Mouse (Mus musculus): ENCODE measurements around the gene Naga. TPM values are rescaled to one million over a fixed set of nuclear protein-coding genes. Genes with fewer than 3 reads are reported as not detected.

Gene Naga
- total and polyA plus RNA-seq, 2 experiments, result 30.1 to 67.0 TPM

GRCm38 (mm10) chr15:82293271-82293711 is 45.4 kb downstream of the Naga start:
- 43% methylated on average over 7 of the region's 7 CpGs for WGBS
- Histone ChIP-seq H3K27ac (replicated peaks; ENCODE audit: insufficient read depth, low read depth, low read length) (no peak overlapping the region), H3K4me1 (ENCODE audit: control insufficient read depth, insufficient read depth, low read length) (no peaks in the 10 kb centered on the region), H3K9ac (ENCODE audit: low read depth, low read length) (no peak overlapping the region), H3K36me3 (ENCODE audit: control insufficient read depth, insufficient read depth, low read length) (no peaks in the 10 kb centered on the region), H3K4me3 (ENCODE audit: insufficient read depth, low read depth, low read length) (no peak overlapping the region), H3K79me2 (ENCODE audit: control insufficient read depth, insufficient read depth, low read length) (no peaks in the 10 kb centered on the region), H3K27me3 (ENCODE audit: control insufficient read depth, insufficient read depth, low read length) (no peaks in the 10 kb centered on the region)
- TF ChIP-seq POLR2A (IDR thresholded peaks at IDR 0.05; ENCODE audit: extremely low read depth, insufficient read depth, low read length), result no peak
- no peak for TF ChIP-seq CTCF (IDR thresholded peaks at IDR 0.05; ENCODE audit: low read depth, low read length)
- no peak for DNase-seq (ENCODE audit: extremely low read depth, low read depth, low spot score)

DNA sequence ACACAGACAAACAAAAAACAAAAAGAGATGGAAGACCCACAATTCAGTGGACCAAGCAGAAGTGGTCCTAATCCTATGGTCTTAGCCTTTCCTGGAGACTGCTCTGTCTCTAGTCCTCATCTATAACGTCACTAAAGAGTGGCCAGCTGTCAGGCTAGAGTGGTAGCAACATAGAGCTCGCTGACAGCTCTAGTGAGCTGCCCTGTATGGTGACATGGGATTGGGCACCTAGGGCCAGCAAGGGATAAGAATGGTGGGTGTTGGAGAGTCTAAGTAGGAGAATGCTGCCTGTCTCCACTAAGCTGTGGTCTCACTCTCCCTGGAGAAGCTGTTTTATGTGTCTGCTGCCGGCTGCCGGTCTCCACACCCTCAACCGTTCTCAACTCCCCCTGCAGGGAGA is 45.9 kb downstream of the Naga start:
- TF ChIP-seq POLR2A (IDR thresholded peaks at IDR 0.05; ENCODE audit: extremely low read depth, insufficient read depth, low read length) (no peak), CTCF (IDR thresholded peaks at IDR 0.05; ENCODE audit: low read depth, low read length) (no peak)
- Histone ChIP-seq H3K27me3 (ENCODE audit: control insufficient read depth, insufficient read depth, low read length) (no peaks in the 10 kb centered on the region), H3K9ac (ENCODE audit: low read depth, low read length) (no peak overlapping the region), H3K4me1 (ENCODE audit: control insufficient read depth, insufficient read depth, low read length) (no peaks in the 10 kb centered on the region), H3K4me3 (ENCODE audit: insufficient read depth, low read depth, low read length) (no peak overlapping the region), H3K27ac (replicated peaks; ENCODE audit: insufficient read depth, low read depth, low read length) (no peak overlapping the region), H3K36me3 (ENCODE audit: control insufficient read depth, insufficient read depth, low read length) (no peaks in the 10 kb centered on the region), H3K79me2 (ENCODE audit: control insufficient read depth, insufficient read depth, low read length) (no peaks in the 10 kb centered on the region)
- 56% methylated on average over 5 of the region's 5 CpGs for WGBS
- no peak for DNase-seq (ENCODE audit: extremely low read depth, low read depth, low spot score)

DNA sequence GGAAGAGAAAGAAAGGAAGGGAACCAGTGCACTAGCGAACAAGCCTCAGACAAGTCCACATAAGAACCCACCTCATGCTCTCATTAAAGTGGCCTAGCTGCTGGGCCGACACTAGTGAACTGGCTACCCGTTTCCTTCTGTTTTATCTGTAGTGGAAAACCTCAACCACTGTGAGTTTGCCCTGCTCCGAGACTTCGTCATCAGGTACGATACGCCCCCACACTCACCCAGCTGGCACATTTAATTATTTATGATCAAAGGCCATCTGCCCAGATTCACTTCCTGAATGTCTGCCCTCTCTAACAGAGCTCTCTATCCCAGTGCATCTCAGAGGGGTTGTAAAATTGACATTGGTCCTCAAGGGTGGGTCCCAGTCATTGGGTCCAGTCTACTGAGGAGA is 48.5 kb downstream of the Naga start:
- H3K36me3 ChIP-seq (ENCODE audit: control insufficient read depth, insufficient read depth, low read length), result no peaks in the 10 kb centered on the region
- H3K4me1 ChIP-seq (ENCODE audit: control insufficient read depth, insufficient read depth, low read length), result no peaks in the 10 kb centered on the region
- no peaks in the 10 kb centered on the region for H3K79me2 ChIP-seq (ENCODE audit: control insufficient read depth, insufficient read depth, low read length)
- TF ChIP-seq POLR2A (IDR thresholded peaks at IDR 0.05; ENCODE audit: extremely low read depth, insufficient read depth, low read length), result no peak
- no peak for TF ChIP-seq CTCF (IDR thresholded peaks at IDR 0.05; ENCODE audit: low read depth, low read length)
- H3K27me3 ChIP-seq (ENCODE audit: control insufficient read depth, insufficient read depth, low read length), result no peaks in the 10 kb centered on the region
- WGBS, result 48% methylated on average over 7 of the region's 7 CpGs
- H3K27ac ChIP-seq (replicated peaks; ENCODE audit: insufficient read depth, low read depth, low read length), result no peak overlapping the region
- DNase-seq (ENCODE audit: extremely low read depth, low read depth, low spot score), result no peak
- no peak overlapping the region for H3K4me3 ChIP-seq (ENCODE audit: insufficient read depth, low read depth, low read length)
- no peak overlapping the region for H3K9ac ChIP-seq (ENCODE audit: low read depth, low read length)

DNA sequence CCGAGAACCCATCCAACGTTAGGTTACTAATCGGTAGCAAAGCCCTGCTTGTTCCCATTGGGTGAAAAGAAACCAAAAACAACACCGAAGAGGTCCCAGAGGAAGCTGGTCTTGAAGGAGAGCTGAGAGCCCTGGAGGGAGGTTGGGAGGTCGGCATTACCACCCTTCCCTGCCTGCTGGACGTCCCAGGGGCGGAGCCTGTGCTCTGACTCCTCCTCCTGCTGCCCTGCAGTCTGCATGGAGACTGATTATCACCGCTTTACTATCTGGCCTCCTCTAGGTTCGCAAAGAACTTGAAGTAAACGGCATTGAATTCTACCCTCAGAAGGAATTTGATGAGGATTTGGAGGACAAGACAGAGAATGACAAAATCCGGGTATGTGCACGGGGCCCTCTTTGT is 52.6 kb downstream of the Naga start:
- no peaks in the 10 kb centered on the region for H3K36me3 ChIP-seq (ENCODE audit: control insufficient read depth, insufficient read depth, low read length)
- 66% methylated on average over 12 of the region's 12 CpGs for WGBS
- no peak overlapping the region for H3K27ac ChIP-seq (replicated peaks; ENCODE audit: insufficient read depth, low read depth, low read length)
- no peak for TF ChIP-seq POLR2A (IDR thresholded peaks at IDR 0.05; ENCODE audit: extremely low read depth, insufficient read depth, low read length)
- TF ChIP-seq CTCF (IDR thresholded peaks at IDR 0.05; ENCODE audit: low read depth, low read length), result no peak
- H3K9ac ChIP-seq (ENCODE audit: low read depth, low read length), result no peak overlapping the region
- H3K79me2 ChIP-seq (ENCODE audit: control insufficient read depth, insufficient read depth, low read length), result no peaks in the 10 kb centered on the region
- no peaks in the 10 kb centered on the region for H3K4me1 ChIP-seq (ENCODE audit: control insufficient read depth, insufficient read depth, low read length)
- H3K4me3 ChIP-seq (ENCODE audit: insufficient read depth, low read depth, low read length), result no peak overlapping the region
- DNase-seq (ENCODE audit: extremely low read depth, low read depth, low spot score), result no peak
- no peaks in the 10 kb centered on the region for H3K27me3 ChIP-seq (ENCODE audit: control insufficient read depth, insufficient read depth, low read length)

DNA sequence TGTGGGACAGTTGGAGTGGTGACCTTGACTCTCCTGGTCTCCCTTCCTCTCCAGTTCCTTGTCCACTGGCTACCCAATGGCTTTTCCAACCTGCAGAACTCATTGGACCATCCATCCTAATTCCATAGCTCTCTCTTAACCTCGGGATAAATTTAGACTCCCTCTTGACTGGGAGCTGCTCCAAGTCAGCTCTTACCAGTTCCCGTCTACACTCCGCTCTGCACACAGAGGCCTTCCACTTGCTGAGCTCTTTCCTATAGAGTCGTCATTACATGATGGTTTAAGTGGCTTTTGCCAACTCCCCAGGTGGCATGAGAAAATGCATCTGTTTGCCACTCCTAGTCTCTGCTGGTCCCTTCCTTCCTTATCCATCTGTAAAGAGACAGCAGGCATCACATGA is 58.1 kb downstream of the Naga start:
- WGBS, result 79% methylated on average over 4 of the region's 4 CpGs
- DNase-seq (ENCODE audit: extremely low read depth, low read depth, low spot score), result no peak
- Histone ChIP-seq H3K4me1 (ENCODE audit: control insufficient read depth, insufficient read depth, low read length) (no peaks in the 10 kb centered on the region), H3K27ac (replicated peaks; ENCODE audit: insufficient read depth, low read depth, low read length) (no peak overlapping the region), H3K36me3 (ENCODE audit: control insufficient read depth, insufficient read depth, low read length) (no peaks in the 10 kb centered on the region), H3K27me3 (ENCODE audit: control insufficient read depth, insufficient read depth, low read length) (0 out of 2 replicates have a peak, but pooled peaks cover under 1% of the 10 kb centered on the region), H3K4me3 (ENCODE audit: insufficient read depth, low read depth, low read length) (no peak overlapping the region), H3K9ac (ENCODE audit: low read depth, low read length) (no peak overlapping the region), H3K79me2 (ENCODE audit: control insufficient read depth, insufficient read depth, low read length) (no peaks in the 10 kb centered on the region)
- no peak for TF ChIP-seq POLR2A (IDR thresholded peaks at IDR 0.05; ENCODE audit: extremely low read depth, insufficient read depth, low read length)
- no peak for TF ChIP-seq CTCF (IDR thresholded peaks at IDR 0.05; ENCODE audit: low read depth, low read length)

Other genes with a start within 250 kb of the Naga start
- 1.3 and 1.8 TPM in 2 replicates for gene Ccdc134, start 211.0 kb downstream of the Naga start, total RNA-seq (2014; rRNA removed)
- 5.2 and 8.2 TPM in 2 replicates for gene Ccdc134, start 211.0 kb downstream of the Naga start, polyA plus RNA-seq (2012; rRNA removed)
- 16.5 and 25.0 TPM in 2 replicates for gene Srebf2, start 191.7 kb downstream of the Naga start, total RNA-seq (2014; rRNA removed)
- gene Srebf2, start 191.7 kb downstream of the Naga start, polyA plus RNA-seq (2012; rRNA removed), result 66.3 and 71.2 TPM in 2 replicates
- 0.09 and 0.47 TPM in 2 replicates for gene Shisa8, start 126.1 kb downstream of the Naga start, total RNA-seq (2014; rRNA removed)
- 0.07 and 0.77 TPM in 2 replicates for gene Shisa8, start 126.1 kb downstream of the Naga start, polyA plus RNA-seq (2012; rRNA removed)
- gene Tnfrsf13c, start 114.6 kb downstream of the Naga start, total RNA-seq (2014; rRNA removed), result 0.28 and 0.54 TPM in 2 replicates
- gene Tnfrsf13c, start 114.6 kb downstream of the Naga start, polyA plus RNA-seq (2012; rRNA removed), result 0.17 and 0.34 TPM in 2 replicates
- gene Cenpm, start 94.2 kb downstream of the Naga start, total RNA-seq (2014; rRNA removed), result 3.0 and 3.7 TPM in 2 replicates
- 11.5 and 17.4 TPM in 2 replicates for gene Cenpm, start 94.2 kb downstream of the Naga start, polyA plus RNA-seq (2012; rRNA removed)
- gene 1500009C09Rik, start 86.5 kb downstream of the Naga start, total RNA-seq (2014; rRNA removed), result 0.18 TPM in 1 of 2 replicates, not detected in the other
- not detected in 2 replicates for gene 1500009C09Rik, start 86.5 kb downstream of the Naga start, polyA plus RNA-seq (2012; rRNA removed)
- gene Sept3, start 64.0 kb downstream of the Naga start, total RNA-seq (2014; rRNA removed), result 0.09 and 0.13 TPM in 2 replicates
- 0.04 and 0.16 TPM in 2 replicates for gene Sept3, start 64.0 kb downstream of the Naga start, polyA plus RNA-seq (2012; rRNA removed)
- not detected in 2 replicates for gene Wbp2nl, start 40.0 kb downstream of the Naga start, total RNA-seq (2014; rRNA removed)
- not detected in 2 replicates for gene Wbp2nl, start 40.0 kb downstream of the Naga start, polyA plus RNA-seq (2012; rRNA removed)
- 0.09 and 0.54 TPM in 2 replicates for gene Pheta2, start within 50 bp of the Naga start, total RNA-seq (2014; rRNA removed)
- gene Pheta2, start within 50 bp of the Naga start, polyA plus RNA-seq (2012; rRNA removed), result 0.10 and 0.19 TPM in 2 replicates
- 137 and 141 TPM in 2 replicates for gene Smdt1, start within 50 bp of the Naga start, total RNA-seq (2014; rRNA removed)
- 165 and 186 TPM in 2 replicates for gene Smdt1, start within 50 bp of the Naga start, polyA plus RNA-seq (2012; rRNA removed)
- 931 and 1,175 TPM in 2 replicates for gene Ndufa6, start 15.4 kb upstream of the Naga start, total RNA-seq (2014; rRNA removed)
- 441 and 456 TPM in 2 replicates for gene Ndufa6, start 15.4 kb upstream of the Naga start, polyA plus RNA-seq (2012; rRNA removed)
- 83.3 and 105 TPM in 2 replicates for gene Cyp2d22, start 41.3 kb upstream of the Naga start, total RNA-seq (2014; rRNA removed)
- 316 and 337 TPM in 2 replicates for gene Cyp2d22, start 41.3 kb upstream of the Naga start, polyA plus RNA-seq (2012; rRNA removed)
- gene Cyp2d11, start 55.1 kb upstream of the Naga start, total RNA-seq (2014; rRNA removed), result 0.46 and 0.54 TPM in 2 replicates
- 0.32 and 0.91 TPM in 2 replicates for gene Cyp2d11, start 55.1 kb upstream of the Naga start, polyA plus RNA-seq (2012; rRNA removed)
- 729 and 912 TPM in 2 replicates for gene Cyp2d10, start 68.3 kb upstream of the Naga start, total RNA-seq (2014; rRNA removed)
- 1,682 and 1,823 TPM in 2 replicates for gene Cyp2d10, start 68.3 kb upstream of the Naga start, polyA plus RNA-seq (2012; rRNA removed)
- gene Cyp2d9, start 94.5 kb upstream of the Naga start, total RNA-seq (2014; rRNA removed), result 46.2 and 99.8 TPM in 2 replicates
- 103 and 162 TPM in 2 replicates for gene Cyp2d9, start 94.5 kb upstream of the Naga start, polyA plus RNA-seq (2012; rRNA removed)
- 0.65 TPM in 1 of 2 replicates, not detected in the other for gene Cyp2d12, start 216.1 kb upstream of the Naga start, total RNA-seq (2014; rRNA removed)
- gene Cyp2d12, start 216.1 kb upstream of the Naga start, polyA plus RNA-seq (2012; rRNA removed), result 0.63 and 0.65 TPM in 2 replicates